ENCODE assay signal across 11 mouse cellular contexts in genomic region chr2:27175696-27176267, GRCm38 (mm10). TPM values are rescaled to one million over a fixed set of nuclear protein-coding genes. Genes with fewer than 3 reads are reported as not detected.
DNase-seq lines count a peak whose midpoint lies in the region; ATAC-seq lines count a peak whose summit lies in the region.
"Had no signal": no experiment of that assay in that cellular context is flagged by ENCODE, and none has a peak within 500 bp of the region (broad histone marks: within the 10 kb centered on the region; RNA-seq: fewer than 3 reads in every experiment).

No protein-coding gene starts in this region.

- intact Hi-C loops in left cerebral cortex, postnatal 4 days (cut with DNase I): no loop called here

- ATAC-seq in megakaryocyte progenitor cell, adult 5-6 weeks (replicated peaks; ENCODE audit: poor library complexity): no peak

- DNase-seq in adrenal gland, adult (ENCODE audit: inconsistent age in 2 of 2, low spot score in 1 of 2): peak; percentile 48 to 61
- no peak for DNase-seq in adrenal gland, adult 18-20 months (ENCODE audit: low spot score in 2 of 2)
- DNase-seq in left cerebral cortex, postnatal 4 days: peak; percentile 35
- no peak for DNase-seq in left cerebral cortex, adult 9 months (ENCODE audit: low spot score in 2 of 2)
- DNase-seq in gastrocnemius, postnatal 10 days: peak; percentile 71
- peak; percentile 48 for DNase-seq in naive thymus-derived CD4-positive, alpha-beta T cell, adult 2 months (ENCODE audit: low read depth)
- no peak for DNase-seq in layer of hippocampus, adult 11-12 months (ENCODE audit: low spot score)
- DNase-seq: liver, embryonic 13.5 days; spleen, adult 18-20 months had no signal

RNA-seq across cellular contexts. Expression of gene Dbh, which starts 10.7 kb away (rescaled TPM):
- 100 to 1,000 TPM; 311 to 388 TPM for total RNA-seq in adrenal gland, adult 18-20 months (2021)
- total RNA-seq in left cerebral cortex, postnatal 4 days (2021): under 1 TPM; 0.30 to 0.58 TPM
- under 1 TPM; 0.14 to 0.23 TPM for total RNA-seq in gastrocnemius, postnatal 10 days (2021)
- total RNA-seq in megakaryocyte progenitor cell, adult 5-6 weeks (2015): not detected in 2 replicates
- not detected in 2 replicates for total RNA-seq in megakaryocyte progenitor cell, adult 5-6 weeks (2017)
- total RNA-seq: monocyte, adult 5-6 weeks had no signal

RNA-seq across cellular contexts. Expression of gene Fam163b, which starts 33.5 kb away (rescaled TPM):
- 1 to 10 TPM; 2.4 to 2.9 TPM for total RNA-seq in adrenal gland, adult 18-20 months (2021)
- total RNA-seq in left cerebral cortex, postnatal 4 days (2021): 10 to 100 TPM; 55.8 to 61.9 TPM
- under 1 TPM; 0.33 to 0.36 TPM for total RNA-seq in gastrocnemius, postnatal 10 days (2021)
- total RNA-seq in megakaryocyte progenitor cell, adult 5-6 weeks (2015): not detected in 2 replicates
- not detected in 2 replicates for total RNA-seq in megakaryocyte progenitor cell, adult 5-6 weeks (2017)
- total RNA-seq: monocyte, adult 5-6 weeks had no signal

Comparison
In these comparisons a context has a peak if more than half of its experiments do, and no peak if none do; other contexts are left out.
1. DNase-seq: peak in adrenal gland, adult (2 of 2), left cerebral cortex, postnatal 4 days (single experiment), gastrocnemius, postnatal 10 days (single experiment) and naive thymus-derived CD4-positive, alpha-beta T cell, adult 2 months (single experiment); none in adrenal gland, adult 18-20 months (0 of 2), left cerebral cortex, adult 9 months (0 of 2) and layer of hippocampus, adult 11-12 months (single experiment).
2. RNA of gene Dbh, which starts 10.7 kb away (total RNA-seq): 311 to 388 TPM in adrenal gland, adult 18-20 months; 0.30 to 0.58 TPM in left cerebral cortex, postnatal 4 days, 0.14 to 0.23 TPM in gastrocnemius, postnatal 10 days and not detected in megakaryocyte progenitor cell, adult 5-6 weeks; every median in the first group is over 100 times any median in the second.
3. RNA of gene Fam163b, which starts 33.5 kb away (total RNA-seq): 55.8 to 61.9 TPM in left cerebral cortex, postnatal 4 days; 2.4 to 2.9 TPM in adrenal gland, adult 18-20 months, 0.33 to 0.36 TPM in gastrocnemius, postnatal 10 days and not detected in megakaryocyte progenitor cell, adult 5-6 weeks; every median in the first group is over 10 times any median in the second.